Mouse (Mus musculus) kidney, adult 9 months (tissue): Measurements from ENCODE around the gene Clic1.

Experiments
- DNase-seq: peaks from one replicate; pipeline ENCODE4 v3.0.0; 2022

The Clic1 gene

DNA sequence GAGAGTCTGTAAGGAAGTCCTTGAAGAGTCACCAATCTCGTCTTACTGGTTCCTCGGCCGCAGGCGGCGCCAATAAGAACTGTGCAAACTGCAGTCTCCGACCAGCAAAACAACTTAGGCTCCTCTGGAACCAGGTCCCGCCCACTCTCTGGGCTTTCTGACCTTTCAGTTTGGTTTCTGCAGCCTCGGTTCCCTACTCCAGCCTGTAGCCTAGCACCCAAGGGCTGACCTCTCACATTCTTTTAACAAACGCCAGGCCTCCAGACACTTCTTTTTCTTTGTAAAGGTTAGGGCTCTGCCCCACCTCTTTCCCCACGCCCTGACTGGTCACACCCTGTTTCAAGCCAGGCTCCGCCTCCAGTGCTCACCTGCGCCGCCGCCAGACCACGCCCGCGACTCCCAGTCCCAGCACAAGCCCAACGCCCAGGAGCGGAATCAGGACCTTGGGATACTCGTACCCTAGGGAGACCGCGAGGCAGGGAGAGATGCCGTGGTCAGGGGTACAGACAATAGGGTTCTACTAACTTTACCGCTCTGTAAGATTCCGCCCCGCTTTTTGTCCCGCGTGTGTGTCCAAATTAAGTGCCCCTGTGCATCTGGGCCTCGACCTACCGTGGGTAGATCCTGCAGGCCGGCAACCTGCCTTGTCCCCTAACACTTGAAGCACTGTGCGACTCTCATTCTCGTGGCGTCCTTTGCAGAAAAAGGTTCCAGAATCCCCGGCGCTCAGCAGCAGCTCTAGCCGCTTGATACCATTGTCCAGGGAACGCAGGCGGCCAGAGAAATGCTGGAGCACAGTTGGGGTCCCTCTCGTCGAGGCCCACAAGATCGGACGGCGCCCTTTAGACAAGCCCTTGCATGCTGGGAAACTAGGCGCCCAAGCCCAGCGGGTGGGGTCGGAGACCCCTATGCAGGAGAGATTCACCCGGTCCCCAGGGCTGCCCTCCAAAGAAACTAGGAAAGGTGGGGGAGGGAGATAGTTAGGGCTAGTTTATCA, 15.5 kb downstream of the Clic1 start, which contains the start of gene Ly6g6c:
Gene Ly6g6c (plus strand): TSS at position 438 of the 997 bp plus-strand sequence.
- peak; percentile 76 for DNase-seq

DNA sequence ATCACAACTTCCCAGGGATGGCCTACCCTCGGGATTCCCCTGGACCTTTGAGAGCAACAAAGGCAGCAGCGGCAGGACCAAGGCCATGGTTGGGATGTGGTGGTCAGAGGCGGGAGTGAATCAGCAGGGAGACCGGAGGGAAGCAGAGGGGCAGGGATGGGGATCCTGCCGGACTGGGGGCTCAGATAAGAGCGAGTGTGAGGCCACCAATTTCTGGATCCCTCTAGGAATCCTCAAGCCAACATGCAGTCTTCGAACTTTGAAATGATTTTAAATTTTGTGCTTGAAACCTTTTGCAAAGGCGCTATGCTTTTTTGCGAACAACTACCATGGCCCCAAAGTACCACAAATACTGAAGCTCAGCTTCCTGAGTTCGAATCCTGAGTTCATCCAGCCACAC, 16.3 kb downstream of the Clic1 start, which contains the start of gene Mpig6b:
Gene Mpig6b (minus strand): TSS at position 101 of the 400 bp plus-strand sequence.
- no peak for DNase-seq

DNA sequence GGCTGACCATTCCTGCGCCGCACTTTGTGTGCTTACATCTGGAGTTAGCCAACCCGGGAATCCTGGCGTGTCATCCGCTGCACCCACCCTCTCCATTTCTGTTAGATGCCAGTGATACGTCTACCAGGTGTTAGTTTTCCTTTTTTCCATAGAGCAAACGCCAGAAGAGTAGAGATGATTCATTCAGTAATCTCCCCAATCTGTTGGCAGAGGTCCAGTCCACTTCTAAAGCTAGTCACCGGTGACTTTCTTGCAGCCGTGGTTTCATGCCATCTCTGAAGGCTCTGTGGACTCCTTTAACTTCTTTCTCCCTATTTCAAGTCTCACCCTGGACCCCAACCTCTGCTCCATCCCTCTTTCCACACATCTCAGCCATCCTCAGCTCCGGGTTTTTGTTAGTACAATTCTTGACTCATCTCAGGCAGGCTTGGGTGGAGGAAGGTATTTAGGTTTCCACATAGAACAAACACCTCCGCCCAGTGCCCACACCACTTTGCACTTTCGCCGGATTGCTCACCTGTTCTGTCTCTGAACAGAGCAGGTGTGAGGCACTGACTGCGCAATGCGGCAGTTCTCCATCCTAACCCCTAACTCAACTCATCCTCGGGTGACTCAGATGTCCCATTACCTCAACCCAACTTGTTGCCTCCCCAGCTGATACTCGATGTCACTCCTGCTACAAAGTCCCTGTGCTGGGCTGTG, 18.6 kb downstream of the Clic1 start:
- DNase-seq: no peak

DNA sequence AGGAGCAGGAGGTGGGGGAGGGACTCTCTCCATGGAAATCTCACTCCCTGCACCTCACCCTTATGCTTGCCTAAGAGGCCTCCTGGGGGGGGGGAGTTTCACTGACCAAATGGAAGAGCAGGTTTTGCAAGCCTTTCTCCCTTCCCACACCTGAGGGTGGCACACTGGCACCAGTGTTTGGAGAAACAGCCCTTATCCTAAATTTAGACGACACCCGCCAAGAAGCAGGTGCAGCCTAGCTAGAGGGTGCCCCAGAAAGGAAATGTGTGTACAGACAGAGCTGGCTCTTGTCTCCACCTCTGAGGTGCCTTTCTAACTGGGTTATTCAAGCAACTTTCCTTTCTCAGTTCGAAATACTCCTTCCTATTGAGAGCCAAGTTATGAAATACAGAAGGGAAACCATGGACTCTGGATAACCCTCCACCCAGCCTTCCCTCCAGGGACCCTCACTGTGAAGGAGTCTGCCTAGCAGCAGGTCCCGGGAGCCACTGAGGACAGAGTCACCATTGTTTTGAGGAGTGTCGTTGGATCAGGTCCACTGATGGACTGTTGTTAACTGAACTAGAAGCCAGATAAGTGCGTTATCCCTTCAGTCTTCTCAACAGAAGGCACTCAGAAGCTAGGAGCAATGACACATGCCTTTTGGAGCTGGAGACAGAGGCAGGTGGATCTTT, 20.9 kb downstream of the Clic1 start:
- no peak for DNase-seq

DNA sequence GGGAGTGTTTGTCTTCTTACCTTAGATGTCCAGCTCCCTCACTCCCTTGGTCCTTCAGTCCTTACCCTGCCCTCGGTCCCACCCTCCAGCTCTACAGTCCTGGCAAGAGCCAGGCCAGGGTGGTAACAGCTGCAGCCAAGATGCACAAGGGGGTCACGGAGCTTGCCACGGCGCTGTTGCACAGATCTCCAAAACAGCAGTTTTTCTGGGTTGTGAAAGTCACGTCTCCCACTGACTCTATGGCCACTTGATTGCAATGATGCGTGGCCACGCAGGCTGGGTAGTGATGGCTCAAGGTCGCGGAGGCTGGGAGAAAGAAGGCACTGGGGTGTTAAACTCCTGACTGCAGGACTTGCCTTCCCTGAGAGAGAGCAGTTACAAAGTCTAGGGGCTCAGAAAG, 21.7 kb downstream of the Clic1 start:
- DNase-seq: no peak

DNA sequence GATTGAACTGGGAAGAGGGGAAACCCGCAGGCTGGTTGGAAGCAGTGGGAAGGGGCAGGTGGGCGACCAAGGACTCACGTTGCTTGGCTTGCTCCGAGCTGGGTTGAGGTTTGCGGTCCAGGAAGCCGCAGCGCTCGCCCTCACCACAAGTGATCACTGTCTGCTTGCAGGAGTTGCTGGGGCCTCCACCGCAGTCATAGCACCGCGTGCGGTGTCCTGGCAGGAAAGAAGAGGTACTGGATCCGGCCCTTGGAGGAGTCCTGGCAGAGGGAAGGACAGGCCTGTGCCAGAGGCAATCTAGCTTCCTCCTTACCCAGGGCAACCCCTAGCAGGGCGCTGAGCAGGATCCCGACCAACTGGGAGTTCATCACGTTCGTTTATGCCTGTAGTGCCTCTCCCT, 24.3 kb downstream of the Clic1 start:
- no peak for DNase-seq

DNA sequence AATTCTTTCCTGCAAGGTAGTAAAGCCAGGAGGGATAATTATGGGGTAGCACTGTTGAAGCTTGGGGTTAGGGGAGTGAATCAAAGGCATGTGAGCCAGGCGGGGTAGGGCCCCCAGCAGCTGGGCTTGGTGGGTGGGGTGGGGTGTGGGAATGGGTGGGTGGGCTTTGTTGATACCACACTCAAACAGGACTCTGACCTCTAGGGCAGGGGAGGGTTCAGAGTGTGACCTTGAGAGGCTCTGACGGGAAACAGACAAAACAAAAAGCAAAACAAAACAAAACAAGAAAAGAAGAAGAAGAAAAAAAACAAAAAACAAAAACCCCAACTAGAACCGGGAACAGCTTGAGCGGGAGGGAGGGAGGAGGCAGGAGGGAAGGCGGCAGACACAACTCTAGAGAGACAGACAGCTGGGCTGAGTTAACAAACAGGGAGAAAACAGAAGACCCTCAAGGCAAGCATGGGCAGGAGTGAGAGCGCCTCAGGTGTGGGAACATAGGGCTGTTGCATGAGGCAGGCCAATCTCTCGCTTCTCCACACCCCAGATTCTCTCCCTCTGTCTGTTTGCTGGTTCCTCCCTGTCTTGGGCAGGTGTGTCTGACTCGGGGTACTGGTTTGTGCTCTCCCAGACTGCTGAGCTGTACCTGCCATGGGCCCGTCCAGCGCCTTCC, 26.9 kb downstream of the Clic1 start, which contains the start of gene Ly6g6e:
Gene Ly6g6e (plus strand): TSS at position 396 of the 670 bp plus-strand sequence.
- DNase-seq: no peak

DNA sequence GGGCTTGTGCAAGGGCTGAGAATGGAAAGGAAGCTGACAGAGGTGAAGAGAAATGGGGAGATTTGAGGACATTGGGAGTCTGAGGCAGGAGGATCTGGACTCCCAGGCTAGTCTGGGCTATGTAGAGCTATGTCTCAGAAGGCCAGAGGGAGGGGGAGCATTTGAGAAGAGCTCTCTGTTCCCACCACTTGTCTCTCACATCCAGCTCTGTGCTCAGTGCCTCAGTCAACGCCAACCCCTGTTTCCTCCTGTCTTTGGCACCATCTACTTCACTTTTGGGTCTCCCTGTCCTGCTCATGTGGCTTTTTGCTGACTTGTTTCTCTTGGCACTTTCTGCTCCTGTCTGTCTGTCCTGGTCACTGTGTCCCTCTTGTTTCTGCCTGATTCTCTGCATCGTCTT, 27.5 kb downstream of the Clic1 start:
- no peak for DNase-seq

DNA sequence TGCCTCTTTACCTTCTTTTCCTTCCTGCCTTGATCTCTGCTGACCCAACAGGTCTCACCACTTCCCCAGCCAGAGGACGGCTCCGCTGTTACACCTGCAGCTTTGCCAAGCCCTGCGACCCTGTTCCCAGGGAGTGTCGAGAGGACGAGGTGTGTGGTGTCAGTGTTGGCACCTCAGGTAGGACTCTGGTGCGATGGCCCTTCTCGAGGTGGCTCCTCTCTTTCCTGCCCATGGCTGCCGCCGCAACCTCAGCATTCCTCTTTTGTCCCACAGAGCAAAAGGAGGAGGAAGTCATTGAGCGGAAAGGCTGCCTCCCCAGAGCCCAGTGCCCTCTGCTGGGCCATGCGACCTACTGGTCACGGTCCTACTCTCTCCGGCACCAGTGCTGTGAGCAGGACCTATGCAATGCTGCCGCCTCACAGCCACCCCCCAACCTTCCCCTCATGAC, 28.0 kb downstream of the Clic1 start, which contains the start of gene Ly6g6d:
Gene Ly6g6d (minus strand): TSS at position 280 of the 448 bp plus-strand sequence.
- DNase-seq: peak; percentile 75

DNA sequence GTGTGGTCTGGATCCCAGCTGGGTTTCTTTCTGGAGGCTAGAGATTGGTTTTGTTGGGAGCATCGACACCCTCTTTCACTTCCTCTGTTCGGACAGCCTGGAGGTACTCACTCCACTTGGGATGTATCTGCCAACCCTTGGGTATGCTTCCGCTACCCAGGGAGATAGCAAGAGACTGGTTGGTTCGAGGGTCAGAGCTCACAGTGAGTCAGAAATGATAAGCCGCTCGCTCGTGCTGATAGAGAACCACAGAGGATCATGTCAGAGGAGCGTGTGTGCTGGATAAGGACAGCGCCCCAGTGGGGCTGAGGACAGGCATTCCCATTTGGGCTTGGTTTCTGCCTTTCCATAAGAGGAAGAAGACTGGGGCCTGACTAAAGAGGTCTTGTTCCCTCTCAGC, 30.0 kb downstream of the Clic1 start:
- no peak for DNase-seq

DNA sequence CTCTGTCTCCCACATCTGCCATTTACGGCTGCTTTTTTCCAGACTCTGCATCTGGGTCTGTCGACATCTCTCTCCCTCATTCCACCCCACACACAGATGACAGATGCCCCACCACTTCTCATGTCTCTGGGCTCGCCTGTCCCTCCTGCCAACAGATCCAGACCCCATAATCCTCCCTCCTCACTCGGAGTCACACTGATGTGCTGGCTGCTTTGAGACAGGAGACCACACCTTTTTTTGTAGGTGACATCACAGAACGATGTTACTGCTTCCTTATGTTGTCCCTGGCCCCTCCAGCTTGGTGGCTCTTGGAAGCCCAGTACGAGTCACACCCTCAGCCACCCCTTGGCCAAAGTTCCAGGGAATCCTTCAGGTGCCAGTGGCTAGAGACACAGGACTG, 30.5 kb downstream of the Clic1 start:
- no peak for DNase-seq

DNA sequence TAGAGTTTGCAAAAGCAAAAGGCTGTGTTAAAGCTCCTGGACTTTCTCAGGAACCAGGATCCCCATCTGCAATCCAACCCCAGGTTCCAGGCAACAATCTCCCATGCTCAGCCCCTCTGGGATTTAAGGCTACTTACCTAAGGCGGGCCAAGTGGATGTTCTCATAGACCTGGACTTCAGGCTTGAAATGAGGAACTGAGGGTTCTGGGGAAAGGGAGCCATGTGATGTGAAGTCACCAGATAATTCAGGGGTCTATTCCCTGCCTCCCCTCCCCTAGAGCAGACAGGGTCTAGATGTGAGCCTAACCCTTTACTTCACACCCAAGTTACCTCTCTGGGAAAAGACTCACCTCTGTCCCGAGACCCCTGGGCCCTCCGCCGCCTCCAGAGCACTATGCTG, 30.9 kb downstream of the Clic1 start:
- DNase-seq: no peak

DNA sequence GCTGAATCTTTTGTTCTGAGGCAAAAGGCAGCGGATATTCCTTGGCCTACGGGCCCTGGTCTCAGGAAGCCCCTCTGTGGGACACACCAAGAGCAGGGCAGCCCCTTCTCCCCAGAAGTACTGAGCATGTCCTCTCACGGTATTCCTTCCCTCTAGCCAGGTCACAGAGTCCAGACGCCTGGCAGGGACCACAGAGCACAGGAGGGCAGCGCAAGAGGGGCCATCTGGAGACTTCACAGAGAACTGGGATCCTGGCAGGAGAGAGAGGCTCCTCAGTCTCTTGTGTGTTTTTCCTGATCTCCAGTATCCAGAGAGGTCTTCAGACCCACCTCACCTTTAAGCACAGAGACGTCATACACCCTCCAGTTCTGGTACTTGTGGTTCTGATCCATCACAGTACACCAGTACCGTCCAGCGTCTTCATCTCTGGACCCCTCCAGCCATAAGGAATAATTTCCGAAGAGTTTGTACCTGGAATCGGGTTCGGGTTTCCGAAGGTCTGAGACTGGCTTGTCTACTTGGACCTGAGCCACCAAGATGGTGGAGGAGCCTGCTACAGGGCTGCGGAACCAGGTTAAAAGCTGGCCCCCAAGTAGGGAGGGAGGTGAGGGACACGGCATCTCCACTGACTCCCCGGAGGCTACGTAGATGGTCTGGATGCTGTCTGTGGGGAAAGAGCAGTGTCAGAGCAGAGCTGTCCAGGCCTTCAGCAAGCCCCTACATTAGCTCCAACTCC, 33.2 kb downstream of the Clic1 start:
- DNase-seq: no peak

DNA sequence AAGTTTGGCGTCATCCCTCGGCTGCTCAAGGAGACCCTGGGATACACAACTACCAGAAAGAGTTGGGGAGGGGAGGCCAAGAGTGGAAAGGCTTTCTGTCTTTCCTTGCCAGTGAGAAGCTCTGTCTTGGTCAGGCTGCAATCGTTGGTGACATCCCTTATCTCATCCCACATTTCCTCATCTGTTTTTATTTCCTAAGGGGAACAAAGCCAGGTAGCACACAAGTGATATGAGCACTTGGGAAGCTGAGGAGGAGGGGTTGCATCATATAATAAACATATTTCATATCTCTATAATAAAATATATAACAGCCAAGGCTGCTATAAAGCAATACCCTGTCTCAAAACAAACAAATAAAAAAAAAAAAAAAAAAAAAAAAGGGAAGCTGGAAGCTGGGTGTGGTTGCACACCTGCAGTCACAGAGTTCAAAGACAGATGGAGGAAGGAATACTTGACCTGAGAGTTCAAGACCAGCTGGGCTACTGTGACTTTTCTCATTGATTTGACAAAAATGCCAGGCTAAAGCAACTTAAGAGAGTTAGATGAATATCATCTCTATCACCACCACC, 34.2 kb downstream of the Clic1 start:
- no peak for DNase-seq

DNA sequence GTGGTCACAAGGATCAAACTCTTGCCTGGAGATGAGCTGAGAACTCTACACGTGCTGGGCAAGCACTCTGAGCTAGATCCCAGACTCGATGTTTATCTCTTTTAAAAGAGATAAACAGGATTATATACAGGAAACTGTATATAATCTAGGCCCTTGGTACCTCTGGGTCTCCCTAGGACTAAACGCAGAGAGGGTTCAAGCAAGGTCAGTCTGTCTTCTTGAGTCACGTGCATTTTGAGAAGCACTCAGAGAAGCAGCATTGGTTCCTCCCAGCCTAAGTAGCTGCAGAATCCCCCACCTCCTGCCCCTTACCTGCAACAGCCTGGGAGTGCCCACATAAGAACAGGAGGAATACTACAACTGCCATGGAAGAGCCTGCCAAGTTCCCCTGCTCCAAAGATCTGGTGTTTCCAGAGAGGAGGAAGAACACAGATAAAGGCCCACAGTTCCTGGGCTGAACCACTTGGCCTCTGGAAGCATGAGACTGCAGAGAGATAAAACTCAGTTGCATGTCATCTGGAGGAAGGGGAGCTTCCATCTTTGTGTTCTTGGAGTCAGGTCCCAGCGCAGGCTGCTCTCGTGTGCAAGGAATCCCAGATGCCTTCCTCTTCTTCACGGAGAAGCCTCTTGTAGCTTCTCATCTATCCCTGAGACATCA, 35.6 kb downstream of the Clic1 start, which contains the start of gene Ly6g6f:
Gene Ly6g6f (minus strand): TSS at position 403 of the 658 bp plus-strand sequence.
- DNase-seq: no peak

DNA sequence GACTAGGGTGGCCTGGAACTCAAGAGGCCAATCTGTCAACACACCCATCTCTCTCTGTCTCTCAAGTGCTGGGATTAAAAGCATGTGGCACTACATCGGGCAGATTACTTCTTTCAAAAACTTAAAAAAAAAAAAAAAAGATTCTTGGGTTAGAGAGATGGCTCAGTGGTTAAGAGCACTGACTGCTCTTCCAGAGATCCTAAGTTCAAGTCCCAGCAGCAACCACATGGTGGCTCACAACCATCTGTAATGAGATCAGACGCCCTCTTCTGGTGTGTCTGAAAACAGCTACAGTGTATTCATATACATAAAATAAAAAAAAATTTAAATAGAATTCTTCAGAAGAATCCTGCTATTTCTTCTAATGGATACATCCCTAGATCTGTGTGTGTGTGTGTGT, 38.4 kb downstream of the Clic1 start:
- no peak for DNase-seq

DNA sequence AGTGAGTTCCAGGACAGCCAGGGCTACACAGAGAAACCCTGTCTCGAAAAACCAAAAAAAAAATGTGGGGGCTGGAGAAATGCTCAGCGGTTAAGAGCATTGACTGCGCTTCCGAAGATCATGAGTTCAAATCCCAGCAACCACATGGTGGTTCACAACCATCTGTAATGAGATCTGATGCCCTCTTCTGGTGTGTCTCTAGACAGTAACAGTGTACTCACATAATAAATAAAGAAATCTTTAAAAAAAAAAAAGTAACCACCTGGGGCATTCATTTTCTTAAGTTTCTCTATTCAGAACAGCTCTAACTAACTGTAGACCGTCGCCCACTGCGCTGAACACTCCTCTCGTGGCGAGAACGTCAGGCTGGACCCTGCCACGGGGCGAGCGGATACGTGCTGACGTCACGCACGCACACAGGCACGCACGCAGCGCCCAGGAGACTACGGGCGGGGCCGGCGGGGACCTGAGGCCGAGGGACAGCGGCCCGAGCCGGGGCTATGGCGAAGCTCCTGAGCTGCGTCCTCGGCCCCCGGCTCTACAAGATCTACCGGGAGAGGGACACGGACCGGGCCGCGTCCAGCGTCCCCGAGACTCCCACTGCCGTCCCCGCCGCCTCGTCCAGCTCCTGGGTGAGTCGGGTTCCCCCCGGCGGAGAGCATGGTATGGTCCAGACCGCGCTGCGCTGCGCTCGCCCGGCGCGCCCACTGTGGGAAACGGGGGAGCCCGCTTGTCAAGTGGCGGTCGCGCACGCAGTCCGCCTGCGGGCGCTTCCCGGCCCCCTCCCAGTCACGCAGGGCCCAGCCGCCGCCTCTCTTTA, 39.3 kb downstream of the Clic1 start, which contains the start of gene Abhd16a:
Gene Abhd16a (plus strand): TSS at position 439 of the 820 bp plus-strand sequence.
- peak; percentile 95 for DNase-seq

DNA sequence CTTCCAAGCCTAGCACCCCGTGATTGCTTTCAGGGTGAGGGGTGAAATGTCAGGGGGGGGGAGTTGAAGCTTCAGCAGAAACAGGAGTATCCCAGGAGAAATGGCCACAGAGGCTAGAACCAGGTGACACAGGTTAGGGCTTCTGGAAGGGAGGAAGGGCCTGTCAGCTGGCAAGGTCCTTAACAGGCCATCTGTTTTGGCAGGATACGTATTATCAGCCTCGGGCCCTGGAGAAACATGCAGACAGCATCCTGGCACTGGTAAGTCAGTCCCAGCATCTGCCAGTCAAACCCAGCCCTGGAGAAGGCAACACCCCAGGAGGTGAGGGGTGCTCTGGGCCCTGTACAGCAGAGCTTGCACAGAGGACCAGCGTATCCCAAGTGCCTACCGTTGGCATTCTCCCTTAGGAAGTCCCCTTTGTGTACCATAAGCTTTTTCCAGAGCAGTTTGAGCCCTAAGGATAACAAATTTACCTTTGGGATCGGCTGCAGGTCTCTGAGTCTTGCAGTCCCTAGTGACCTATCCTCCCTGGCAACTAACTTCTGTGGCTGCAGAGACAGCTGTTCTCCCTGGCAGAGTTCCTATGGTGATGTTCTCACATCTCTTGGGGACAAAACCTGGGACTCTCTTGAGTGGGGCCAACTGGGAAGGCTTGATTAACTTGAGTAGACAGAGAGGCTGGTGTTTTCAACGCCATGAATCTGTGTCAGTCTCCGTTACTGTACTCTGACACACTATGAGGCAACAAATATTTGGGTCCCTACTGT, 40.6 kb downstream of the Clic1 start:
- no peak for DNase-seq
